In the genomic region with DNA sequence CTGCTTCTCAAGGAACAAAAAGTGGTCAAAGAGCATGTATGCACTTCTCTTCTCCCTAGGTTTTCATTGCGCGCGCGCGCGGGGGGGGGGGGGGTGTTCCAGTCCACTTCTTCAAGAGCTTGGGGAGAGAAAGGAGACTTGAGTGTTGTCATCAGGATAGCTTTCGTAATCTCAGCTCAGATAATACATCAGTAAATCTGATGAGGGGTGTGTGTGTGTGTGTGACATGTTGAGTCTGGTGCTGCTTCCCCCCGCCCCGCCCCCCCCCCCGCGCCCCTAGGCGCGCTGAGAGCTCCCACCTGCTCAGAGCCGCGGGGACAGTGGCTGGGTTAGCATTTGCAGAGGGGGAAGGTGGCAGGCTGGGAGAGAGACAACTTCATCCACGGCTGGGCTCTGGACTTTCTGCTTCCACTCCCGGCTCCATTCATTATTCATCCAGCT, we compare ENCODE assay signal across 8 mouse cellular contexts. TPM values are rescaled to one million over a fixed set of nuclear protein-coding genes. Genes with fewer than 3 reads are reported as not detected.
DNase-seq lines count a peak whose midpoint lies in the region; ATAC-seq and TF ChIP-seq lines count a peak whose summit lies in the region.

No protein-coding gene starts in this region.

- H3K27ac ChIP-seq in kidney, adult 2 months (ENCODE audit: insufficient read depth, low read depth, low read length): no peak overlapping the region
- H3K27ac ChIP-seq in embryonic facial prominence, embryonic 15.5 days (replicated peaks): no peak overlapping the region; the same call in 1 of the 2 replicates
- H3K27ac ChIP-seq in neural tube, embryonic 14.5 days (ENCODE audit: low read depth, low read length): no peak overlapping the region

- H3K9me3 ChIP-seq in embryonic facial prominence, embryonic 15.5 days (replicated peaks): no peaks in the 10 kb centered on the region
- no peaks in the 10 kb centered on the region for H3K9me3 ChIP-seq in neural tube, embryonic 14.5 days (ENCODE audit: control insufficient read depth, low read length)

- H3K9ac ChIP-seq in embryonic facial prominence, embryonic 15.5 days: 0 out of 2 replicates have a peak overlapping the region, but pooled peaks have one; percentile 57
- peak overlapping the region; percentile 50; the same call in 1 of the 2 replicates for H3K9ac ChIP-seq in neural tube, embryonic 14.5 days (replicated peaks; ENCODE audit: low read depth, low read length)

- H3K4me1 ChIP-seq in kidney, adult 2 months (ENCODE audit: control insufficient read depth, insufficient read depth, low read length): peaks cover 7% of the 10 kb centered on the region; the same call in 1 of the 2 replicates
- H3K4me1 ChIP-seq in embryonic facial prominence, embryonic 15.5 days: peaks cover 21% of the 10 kb centered on the region
- H3K4me1 ChIP-seq in neural tube, embryonic 14.5 days (ENCODE audit: control insufficient read depth, insufficient read depth, low read length): no peaks in the 10 kb centered on the region

- no peak for TF ChIP-seq CTCF in kidney, adult 2 months (conservative IDR thresholded peaks at IDR 0.05; ENCODE audit: insufficient read depth, insufficient read length, low read depth, low read length)

- H3K4me3 ChIP-seq in kidney, adult 2 months (ENCODE audit: insufficient read depth, low read depth, low read length): peak overlapping the region; percentile 68
- H3K4me3 ChIP-seq in embryonic facial prominence, embryonic 15.5 days (replicated peaks): peak overlapping the region; percentile 67
- peak overlapping the region; percentile 61 for H3K4me3 ChIP-seq in neural tube, embryonic 14.5 days (ENCODE audit: low read depth, low read length)

- no peaks in the 10 kb centered on the region for H3K27me3 ChIP-seq in kidney, adult 2 months (replicated peaks; ENCODE audit: control insufficient read depth, insufficient read depth, low read length)
- no peaks in the 10 kb centered on the region for H3K27me3 ChIP-seq in embryonic facial prominence, embryonic 15.5 days
- no peaks in the 10 kb centered on the region for H3K27me3 ChIP-seq in neural tube, embryonic 14.5 days (ENCODE audit: control insufficient read depth, insufficient read depth, low read length)

- no peak for DNase-seq in kidney, adult 2 months
- no peak for DNase-seq in kidney, adult 11 months
- DNase-seq in kidney, postnatal 4 days: peak; percentile 25 to 51
- no peak for DNase-seq in frontal cortex, postnatal 14 days (ENCODE audit: low spot score in 2 of 2)

- H3K36me3 ChIP-seq in kidney, adult 2 months (ENCODE audit: control insufficient read depth, insufficient read depth, low read length): no peaks in the 10 kb centered on the region
- no peaks in the 10 kb centered on the region for H3K36me3 ChIP-seq in embryonic facial prominence, embryonic 15.5 days
- H3K36me3 ChIP-seq in neural tube, embryonic 14.5 days (ENCODE audit: control insufficient read depth, insufficient read depth, low read length): no peaks in the 10 kb centered on the region

- H3K4me2 ChIP-seq in embryonic facial prominence, embryonic 15.5 days (replicated peaks): peak overlapping the region; percentile 93
- H3K4me2 ChIP-seq in neural tube, embryonic 14.5 days (ENCODE audit: low read depth, low read length): peak overlapping the region; percentile 96

- WGBS in kidney, adult 2 months: under 1% methylated on average over 17 of the region's 17 CpGs
- 0% methylated on average over 13 of the region's 17 CpGs for WGBS in embryonic facial prominence, embryonic 15.5 days
- WGBS in neural tube, embryonic 14.5 days: 0% methylated on average over 10 of the region's 17 CpGs

- ATAC-seq in embryonic facial prominence, embryonic 15.5 days (ENCODE audit: insufficient number of reproducible peaks, low FRiP score, low TSS enrichment, low read depth): no peak
- no peak; the same call in 1 of the 2 replicates for ATAC-seq in neural tube, embryonic 14.5 days (ENCODE audit: low read depth)
- no peak for ATAC-seq in CD4-positive, CD25-positive, alpha-beta regulatory T cell, adult 4 months
- no peak for ATAC-seq in cerebellum, adult (ENCODE audit: insufficient number of reproducible peaks, low FRiP score, low TSS enrichment)

- no peak for TF ChIP-seq POLR2A in kidney, adult 2 months (IDR thresholded peaks at IDR 0.05; ENCODE audit: low read depth, low read length)

RNA-seq across cellular contexts. Expression of gene Fras1, which starts 1.7 kb away (rescaled TPM):
- polyA plus RNA-seq in kidney, adult 2 months (2012; rRNA removed): 6.1 and 7.0 TPM in 2 replicates
- 18.7 and 19.8 TPM in 2 replicates for polyA plus RNA-seq in embryonic facial prominence, embryonic 15.5 days (2015; fragmentation: Nextera tagmentation; extraction: Ambion mirVana)
- polyA plus RNA-seq in neural tube, embryonic 14.5 days (2014; fragmentation: Nextera tagmentation; extraction: Ambion mirVana): 5.7 and 8.6 TPM in 2 replicates
- under 1 TPM in 1 of 2 experiments, not detected in 1; 0.16 TPM for polyA plus RNA-seq in CD4-positive, CD25-positive, alpha-beta regulatory T cell, adult 4 months (2017; shearing (Covaris generic))

Comparison
In these comparisons a context has a peak if more than half of its experiments do, and no peak if none do; other contexts are left out.
1. DNase-seq: peak in kidney, postnatal 4 days (2 of 2); none in kidney, adult 2 months (single experiment), kidney, adult 11 months (single experiment) and frontal cortex, postnatal 14 days (0 of 2).
2. Peak in every context shown above with its lines, with median percentiles within 50 percentile points of each other: H3K4me3 ChIP-seq.